Mouse (Mus musculus) bone marrow, adult 2 months (tissue): ENCODE measurements around the gene Clip1.

Experiments used
- CTCF ChIP-seq: fragments of 200-500 bp; IDR thresholded peaks from 2 replicates; pipeline ENCODE4 v1.5.1; 2011; ENCODE audit warnings: low read length, control low read depth; ENCODE audit not compliant: control insufficient read depth, insufficient read depth
- POLR2A ChIP-seq: fragments of 200-500 bp; IDR thresholded peaks from 2 replicates; pipeline ENCODE4 v1.6.1; 2011; ENCODE audit warnings: low read depth, mild to moderate bottlenecking, control low read depth, low read length, borderline replicate concordance; ENCODE audit not compliant: control insufficient read depth

DNA sequence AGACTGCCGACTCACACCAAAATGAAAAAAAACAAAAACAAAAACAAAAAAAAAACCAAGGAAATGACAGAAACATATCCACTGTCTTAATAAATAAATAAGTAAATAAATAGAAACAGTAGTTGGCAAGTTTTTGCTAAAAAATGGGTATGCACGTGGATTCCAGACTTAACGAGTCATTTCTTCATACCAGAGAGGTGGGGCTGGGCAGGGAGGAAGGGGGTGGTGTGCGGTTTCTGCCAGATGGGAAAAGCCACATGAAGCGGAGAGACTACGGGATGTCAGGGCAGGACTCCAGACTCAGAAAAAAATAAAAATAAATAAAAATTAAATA is 1.4 kb downstream of the Clip1 start:
- TF ChIP-seq CTCF (no peak), POLR2A (no peak)
